Mouse (Mus musculus): ENCODE data around the gene Ttc23. TPM values are rescaled to one million over a fixed set of nuclear protein-coding genes. Genes with fewer than 3 reads are reported as not detected.

The Ttc23 gene
- polyA plus RNA-seq, 1 experiment from 2014 or later, result 50.9 TPM

DNA sequence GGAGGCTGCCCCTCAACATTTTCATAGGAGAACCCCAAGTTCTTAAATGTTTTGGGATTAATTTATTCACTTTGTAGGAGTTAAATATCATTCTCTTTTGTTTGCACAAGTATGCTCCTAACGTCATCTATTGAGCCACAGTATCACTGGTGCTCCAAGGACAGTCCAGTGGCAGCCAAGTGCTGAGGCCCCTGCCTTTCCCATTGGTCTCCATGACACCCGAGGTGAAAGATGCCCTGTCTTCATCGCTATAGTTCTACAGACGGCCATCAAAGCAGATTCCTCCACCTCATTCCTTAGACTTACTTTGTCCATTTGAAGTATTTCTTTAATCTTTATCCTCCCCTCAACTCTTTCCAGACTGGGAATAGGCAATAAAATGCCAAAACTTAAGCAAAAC lies 77.3 kb downstream of the Ttc23 start:
- Histone ChIP-seq H3K9me3 (no peaks in the 10 kb centered on the region), H3K4me3 (no peak overlapping the region), H3K9ac (no peak overlapping the region), H3K4me1 (no peaks in the 10 kb centered on the region), H3K4me2 (replicated peaks) (no peak overlapping the region), H3K27me3 (no peaks in the 10 kb centered on the region), H3K36me3 (peaks cover 50% of the 10 kb centered on the region), H3K27ac (no peak overlapping the region)
- no peak for ATAC-seq (ENCODE audit: insufficient number of reproducible peaks, insufficient read depth, low FRiP score, low TSS enrichment)
- 48% methylated on average over 4 of the region's 4 CpGs for WGBS

DNA sequence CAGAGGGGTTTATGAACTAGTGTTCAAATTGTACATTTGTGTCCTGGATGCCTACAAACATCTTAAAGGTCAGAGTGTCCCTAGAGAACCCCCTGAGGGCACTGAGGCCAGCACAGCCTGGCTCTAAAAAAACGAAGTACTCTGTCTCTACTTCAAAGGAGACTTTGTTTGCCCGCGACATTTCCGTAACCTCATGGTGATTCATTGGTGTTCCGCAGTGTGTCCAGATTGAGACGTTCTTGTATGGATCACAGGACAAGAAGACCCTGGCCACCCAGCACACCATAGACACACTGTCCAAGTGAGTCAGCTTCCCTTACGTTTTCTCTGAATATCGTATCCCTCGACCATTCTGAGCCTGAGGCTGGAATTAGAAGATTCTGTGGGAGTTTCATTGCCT lies 77.8 kb downstream of the Ttc23 start:
- WGBS, result 41% methylated on average over 9 of the region's 9 CpGs
- no peak overlapping the region for H3K4me2 ChIP-seq (replicated peaks)
- no peak overlapping the region for H3K4me3 ChIP-seq
- no peak for ATAC-seq (ENCODE audit: insufficient number of reproducible peaks, insufficient read depth, low FRiP score, low TSS enrichment)
- H3K4me1 ChIP-seq, result no peaks in the 10 kb centered on the region
- no peak overlapping the region for H3K9ac ChIP-seq
- H3K9me3 ChIP-seq, result no peaks in the 10 kb centered on the region
- no peaks in the 10 kb centered on the region for H3K27me3 ChIP-seq
- no peak overlapping the region for H3K27ac ChIP-seq
- peaks cover 45% of the 10 kb centered on the region for H3K36me3 ChIP-seq

GRCm38 (mm10) chr7:67728203-67728602 lies 81.0 kb downstream of the Ttc23 start:
- Histone ChIP-seq H3K4me3 (no peak overlapping the region), H3K36me3 (peaks cover 37% of the 10 kb centered on the region), H3K27ac (no peak overlapping the region), H3K9me3 (no peaks in the 10 kb centered on the region), H3K4me1 (no peaks in the 10 kb centered on the region), H3K9ac (no peak overlapping the region), H3K27me3 (no peaks in the 10 kb centered on the region), H3K4me2 (replicated peaks) (no peak overlapping the region)
- no peak for ATAC-seq (ENCODE audit: insufficient number of reproducible peaks, insufficient read depth, low FRiP score, low TSS enrichment)
- 88% methylated on average over 4 of the region's 4 CpGs for WGBS

- H3K27me3 ChIP-seq, result no peaks in the 10 kb centered on the region
- ATAC-seq (ENCODE audit: insufficient number of reproducible peaks, insufficient read depth, low FRiP score, low TSS enrichment), result no peak
- H3K9ac ChIP-seq, result no peak overlapping the region
- H3K4me3 ChIP-seq, result no peak overlapping the region
- H3K4me2 ChIP-seq (replicated peaks), result no peak overlapping the region
- H3K4me1 ChIP-seq, result no peaks in the 10 kb centered on the region
- peaks cover 37% of the 10 kb centered on the region for H3K36me3 ChIP-seq
- no peak overlapping the region; the same call in 1 of the 2 replicates for H3K27ac ChIP-seq
- no peaks in the 10 kb centered on the region for H3K9me3 ChIP-seq
- 90% methylated on average over 4 of the region's 4 CpGs for WGBS
Observed at GRCm38 (mm10) chr7:67728809-67729208, 81.6 kb downstream of the Ttc23 start.

DNA sequence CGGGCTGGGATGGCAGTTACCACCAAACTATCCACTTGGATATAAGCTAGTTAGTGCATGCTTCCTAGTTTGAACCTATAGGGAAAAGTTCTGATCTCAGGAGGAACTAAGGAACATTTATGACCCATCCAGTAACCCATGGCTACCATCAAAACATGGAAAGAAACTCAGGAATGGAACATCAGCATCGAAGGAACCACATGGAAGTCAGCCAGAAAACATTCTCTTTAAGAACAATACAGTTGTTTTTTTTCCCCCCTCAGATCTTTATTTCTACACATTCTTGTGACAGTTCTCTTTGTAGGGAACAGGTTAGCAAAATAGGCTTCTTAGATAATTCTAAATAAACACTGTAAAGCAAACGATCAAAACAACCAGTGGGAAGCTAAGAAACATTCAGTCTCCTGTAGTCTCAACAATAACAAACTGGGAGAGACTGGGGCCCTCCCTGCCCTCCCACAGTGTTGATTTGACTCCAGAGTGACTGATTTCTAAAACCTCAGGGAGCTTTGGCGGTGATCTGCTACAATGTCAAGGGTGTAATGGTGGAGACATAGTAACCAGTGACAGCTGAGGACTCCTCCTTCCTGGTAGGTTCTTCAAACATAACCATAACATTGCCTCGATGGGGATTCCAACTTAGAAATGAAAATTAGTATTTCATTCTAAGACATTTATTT lies 83.4 kb downstream of the Ttc23 start:
- Histone ChIP-seq H3K4me3 (no peak overlapping the region), H3K9ac (no peak overlapping the region), H3K4me2 (replicated peaks) (no peak overlapping the region), H3K4me1 (no peaks in the 10 kb centered on the region), H3K36me3 (peaks cover 31% of the 10 kb centered on the region), H3K9me3 (no peaks in the 10 kb centered on the region), H3K27me3 (no peaks in the 10 kb centered on the region), H3K27ac (no peak overlapping the region)
- WGBS, result 73% methylated on average over 5 of the region's 5 CpGs
- ATAC-seq (ENCODE audit: insufficient number of reproducible peaks, insufficient read depth, low FRiP score, low TSS enrichment), result no peak

- Histone ChIP-seq H3K9ac (no peak overlapping the region), H3K4me1 (0 out of 2 replicates have a peak, but pooled peaks cover 4% of the 10 kb centered on the region), H3K36me3 (peaks cover 21% of the 10 kb centered on the region), H3K4me2 (replicated peaks) (no peak overlapping the region), H3K27me3 (no peaks in the 10 kb centered on the region), H3K27ac (no peak overlapping the region), H3K4me3 (no peak overlapping the region), H3K9me3 (no peaks in the 10 kb centered on the region)
- 86% methylated on average over 4 of the region's 4 CpGs for WGBS
- ATAC-seq (ENCODE audit: insufficient number of reproducible peaks, insufficient read depth, low FRiP score, low TSS enrichment), result no peak
Observed at GRCm38 (mm10) chr7:67732276-67732675, 85.1 kb downstream of the Ttc23 start.

DNA sequence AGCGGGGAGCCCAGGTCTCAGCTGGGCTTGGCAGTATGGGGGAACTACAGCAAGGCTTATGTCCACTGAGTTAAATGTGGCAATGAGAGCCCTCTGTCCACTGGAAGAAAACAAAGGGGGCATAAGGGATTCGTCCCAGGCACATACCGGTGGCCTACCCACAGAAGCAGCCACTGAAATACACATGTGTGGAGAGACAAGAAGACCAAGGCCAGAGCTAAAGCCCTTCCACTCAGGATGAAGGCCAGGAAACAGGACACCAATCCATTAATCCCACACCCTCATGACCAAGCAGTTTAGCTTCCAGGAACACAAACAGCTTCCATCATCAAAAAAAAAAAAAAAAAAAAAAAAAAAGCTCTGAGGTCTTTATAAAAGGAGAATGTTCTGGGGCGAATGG lies 93.2 kb downstream of the Ttc23 start:
- no peak for ATAC-seq (ENCODE audit: insufficient number of reproducible peaks, insufficient read depth, low FRiP score, low TSS enrichment)
- Histone ChIP-seq H3K9me3 (0 out of 2 replicates have a peak, but pooled peaks cover 2% of the 10 kb centered on the region), H3K4me3 (no peak overlapping the region), H3K4me2 (replicated peaks) (no peak overlapping the region), H3K36me3 (no peaks in the 10 kb centered on the region), H3K27ac (0 out of 2 replicates have a peak overlapping the region, but pooled peaks have one; percentile 12), H3K9ac (no peak overlapping the region), H3K4me1 (peaks cover 8% of the 10 kb centered on the region; the same call in 1 of the 2 replicates), H3K27me3 (no peaks in the 10 kb centered on the region)
- WGBS, result 77% methylated on average over 4 of the region's 4 CpGs

GRCm38 (mm10) chr7:67740796-67741195 lies 93.6 kb downstream of the Ttc23 start:
- Histone ChIP-seq H3K4me2 (replicated peaks) (no peak overlapping the region), H3K36me3 (no peaks in the 10 kb centered on the region), H3K9me3 (0 out of 2 replicates have a peak, but pooled peaks cover 2% of the 10 kb centered on the region), H3K27ac (peak overlapping the region; percentile 26; the same call in 1 of the 2 replicates), H3K4me3 (no peak overlapping the region), H3K4me1 (peaks cover 8% of the 10 kb centered on the region; the same call in 1 of the 2 replicates), H3K9ac (no peak overlapping the region), H3K27me3 (no peaks in the 10 kb centered on the region)
- WGBS, result 59% methylated on average over 5 of the region's 5 CpGs
- no peak for ATAC-seq (ENCODE audit: insufficient number of reproducible peaks, insufficient read depth, low FRiP score, low TSS enrichment)

GRCm38 (mm10) chr7:67741706-67742105 lies 94.5 kb downstream of the Ttc23 start:
- H3K4me2 ChIP-seq (replicated peaks), result no peak overlapping the region
- no peaks in the 10 kb centered on the region for H3K27me3 ChIP-seq
- 79% methylated on average over 7 of the region's 7 CpGs for WGBS
- H3K4me1 ChIP-seq, result peaks cover 4% of the 10 kb centered on the region; the same call in 1 of the 2 replicates
- no peak for ATAC-seq (ENCODE audit: insufficient number of reproducible peaks, insufficient read depth, low FRiP score, low TSS enrichment)
- no peak overlapping the region for H3K9ac ChIP-seq
- H3K27ac ChIP-seq, result no peak overlapping the region
- H3K36me3 ChIP-seq, result no peaks in the 10 kb centered on the region
- no peak overlapping the region for H3K4me3 ChIP-seq
- 0 out of 2 replicates have a peak, but pooled peaks cover 2% of the 10 kb centered on the region for H3K9me3 ChIP-seq

GRCm38 (mm10) chr7:67747731-67748305 lies 100.6 kb downstream of the Ttc23 start:
- Histone ChIP-seq H3K9ac (no peak overlapping the region), H3K27me3 (no peaks in the 10 kb centered on the region), H3K27ac (no peak overlapping the region), H3K36me3 (no peaks in the 10 kb centered on the region), H3K4me1 (peaks cover 17% of the 10 kb centered on the region; the same call in 1 of the 2 replicates), H3K9me3 (0 out of 2 replicates have a peak, but pooled peaks cover 2% of the 10 kb centered on the region), H3K4me2 (replicated peaks) (no peak overlapping the region), H3K4me3 (no peak overlapping the region)
- 76% methylated on average over 4 of the region's 4 CpGs for WGBS
- no peak for ATAC-seq (ENCODE audit: insufficient number of reproducible peaks, insufficient read depth, low FRiP score, low TSS enrichment)

DNA sequence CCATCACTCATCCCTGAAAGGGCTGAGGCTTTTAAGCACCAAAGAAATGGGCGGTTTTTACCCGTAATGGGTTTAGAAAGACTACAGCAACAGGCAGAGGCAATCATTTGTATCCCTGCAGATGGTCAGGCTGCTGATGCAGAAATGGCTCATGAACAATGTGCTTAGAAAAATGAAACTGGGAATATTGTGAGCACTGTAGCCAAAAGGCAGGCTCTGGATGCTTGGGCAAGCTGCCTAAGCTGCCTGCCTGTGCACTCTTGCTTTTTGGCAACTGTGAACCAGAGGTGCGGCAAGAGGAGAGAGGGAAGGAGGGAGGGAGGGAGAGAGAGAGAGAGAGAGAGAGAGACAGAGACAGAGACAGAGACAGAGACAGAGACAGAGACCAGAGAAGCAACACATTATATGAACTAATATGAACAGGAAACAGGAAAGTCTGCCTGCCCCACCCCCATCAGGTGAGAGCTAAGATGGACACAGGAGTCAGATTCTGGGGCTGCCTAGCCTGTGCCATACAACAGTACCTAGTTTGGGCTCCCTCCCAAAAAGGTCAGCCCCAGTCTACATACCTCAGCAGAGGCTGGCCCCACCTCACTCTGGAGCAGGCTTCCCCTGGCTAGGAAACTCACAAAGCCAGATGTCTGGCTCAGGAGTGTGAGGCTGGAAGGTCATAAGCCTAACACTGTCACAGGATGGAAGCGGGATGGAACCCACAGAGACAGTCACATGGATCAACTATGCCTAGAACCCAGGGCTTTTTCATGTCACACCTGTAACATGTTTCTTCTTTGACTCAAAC lies 102.4 kb downstream of the Ttc23 start:
- Histone ChIP-seq H3K4me3 (no peak overlapping the region), H3K27me3 (no peaks in the 10 kb centered on the region), H3K4me2 (replicated peaks) (no peak overlapping the region), H3K9me3 (no peaks in the 10 kb centered on the region), H3K27ac (0 out of 2 replicates have a peak overlapping the region, but pooled peaks have one; percentile 11), H3K9ac (no peak overlapping the region), H3K36me3 (no peaks in the 10 kb centered on the region), H3K4me1 (peaks cover 17% of the 10 kb centered on the region; the same call in 1 of the 2 replicates)
- ATAC-seq (ENCODE audit: insufficient number of reproducible peaks, insufficient read depth, low FRiP score, low TSS enrichment), result no peak
- 83% methylated on average over 4 of the region's 4 CpGs for WGBS
